Mouse (Mus musculus) lung, embryonic 15.5 days (tissue): ENCODE measurements around the gene Adam22. TPM values are rescaled to one million over a fixed set of nuclear protein-coding genes. Genes with fewer than 3 reads are reported as not detected.
"Not testable (repeated sequence)": the region's sequence is repeated elsewhere in the genome, so short reads cannot be mapped to it uniquely, and the experiment has no call there.

Experiments used
- ATAC-seq: fragments of 200-750 bp; cut with Nextera tagmentation; 2 replicates; pipeline ENCODE4 v1.8.0; 2017; ENCODE audit warnings: moderate number of reproducible peaks, borderline replicate concordance; ENCODE audit not compliant: low FRiP score, low TSS enrichment; ENCODE audit errors: extremely low read depth
- H3K27ac ChIP-seq: fragments of 300-500 bp; sonication (generic); 2 replicates; pipeline ENCODE4 v1.5.1; 2015; ENCODE audit warnings: moderate library complexity, mild to moderate bottlenecking, inconsistent platforms
- H3K27me3 ChIP-seq: fragments of 300-500 bp; sonication (generic); 2 replicates; pipeline ENCODE4 v1.6.1; 2015; ENCODE audit warnings: inconsistent platforms
- H3K36me3 ChIP-seq: fragments of 300-500 bp; sonication (generic); 2 replicates; pipeline ENCODE4 v1.6.1; 2015; ENCODE audit warnings: inconsistent platforms
- H3K4me1 ChIP-seq: fragments of 300-500 bp; sonication (generic); 2 replicates; pipeline ENCODE4 v1.6.1; 2015; ENCODE audit warnings: inconsistent platforms
- H3K4me2 ChIP-seq: fragments of 300-500 bp; sonication (generic); 2 replicates; pipeline ENCODE4 v1.6.1; 2015; ENCODE audit warnings: inconsistent platforms, mild to moderate bottlenecking, moderate library complexity
- H3K4me3 ChIP-seq: fragments of 300-500 bp; sonication (generic); 2 replicates; pipeline ENCODE4 v1.5.1; 2015; ENCODE audit warnings: mild to moderate bottlenecking, inconsistent platforms
- H3K9ac ChIP-seq: fragments of 300-500 bp; sonication (generic); 2 replicates; pipeline ENCODE4 v1.6.1; 2015; ENCODE audit warnings: inconsistent platforms
- H3K9me3 ChIP-seq: fragments of 300-500 bp; sonication (generic); 2 replicates; pipeline ENCODE4 v1.6.1; 2016; ENCODE audit warnings: inconsistent platforms
- WGBS: fragments of 180-500 bp; shearing (Covaris S2); methylation state at CpG from one replicate; pipeline ENCODE4 v1.1.7; 2015; 5-methylcytosine and 5-hydroxymethylcytosine counted together
- polyA plus RNA-seq: library from polyadenylated mRNA; unstranded; fragments of >200 nt; fragmentation: Nextera tagmentation; extraction: Ambion mirVana; gene quantifications from 2 replicates; pipeline ENCODE4 v1.2.1, GENCODE M21; 2015

Adam22 gene
- polyA plus RNA-seq, 1 experiment from 2014 or later, result 3.5 TPM

GRCm38 (mm10) chr5:8077481-8077880, 290.5 kb downstream of the Adam22 start:
- Histone ChIP-seq H3K4me3 (no peak overlapping the region), H3K27ac (no peak overlapping the region), H3K9ac (no peak overlapping the region), H3K4me2 (no peak overlapping the region), H3K36me3 (peaks cover 3% of the 10 kb centered on the region; the same call in 1 of the 2 replicates), H3K4me1 (no peaks in the 10 kb centered on the region), H3K27me3 (no peaks in the 10 kb centered on the region), H3K9me3 (no peaks in the 10 kb centered on the region)
- 72% methylated on average over 8 of the region's 8 CpGs for WGBS
- no peak for ATAC-seq

GRCm38 (mm10) chr5:8073901-8074561, 293.9 kb downstream of the Adam22 start:
- Histone ChIP-seq H3K27me3 (no peaks in the 10 kb centered on the region), H3K4me3 (no peak overlapping the region), H3K9ac (no peak overlapping the region), H3K4me1 (no peaks in the 10 kb centered on the region), H3K27ac (no peak overlapping the region), H3K9me3 (no peaks in the 10 kb centered on the region), H3K36me3 (peaks cover 7% of the 10 kb centered on the region; the same call in 1 of the 2 replicates), H3K4me2 (no peak overlapping the region)
- WGBS, result 91% methylated on average over 9 of the region's 9 CpGs
- no peak for ATAC-seq

GRCm38 (mm10) chr5:8073406-8073805, 294.6 kb downstream of the Adam22 start:
- 87% methylated on average over 9 of the region's 9 CpGs for WGBS
- H3K9ac ChIP-seq, result no peak overlapping the region
- no peak for ATAC-seq
- H3K9me3 ChIP-seq, result no peaks in the 10 kb centered on the region
- peaks cover 8% of the 10 kb centered on the region for H3K36me3 ChIP-seq
- H3K4me3 ChIP-seq, result no peak overlapping the region
- H3K4me1 ChIP-seq, result no peaks in the 10 kb centered on the region
- H3K4me2 ChIP-seq, result no peak overlapping the region
- no peak overlapping the region for H3K27ac ChIP-seq
- H3K27me3 ChIP-seq, result no peaks in the 10 kb centered on the region

- Histone ChIP-seq H3K27ac (no peak overlapping the region), H3K9me3 (no peaks in the 10 kb centered on the region), H3K4me1 (no peaks in the 10 kb centered on the region), H3K9ac (no peak overlapping the region), H3K4me3 (no peak overlapping the region), H3K4me2 (no peak overlapping the region), H3K27me3 (no peaks in the 10 kb centered on the region), H3K36me3 (peaks cover 65% of the 10 kb centered on the region)
- WGBS, result 66% methylated on average over 6 of the region's 6 CpGs
- ATAC-seq, result no peak
Observed at GRCm38 (mm10) chr5:8063207-8063606, 304.8 kb downstream of the Adam22 start.

GRCm38 (mm10) chr5:8062469-8062868, 305.5 kb downstream of the Adam22 start:
- ATAC-seq, result no peak
- Histone ChIP-seq H3K4me3 (no peak overlapping the region), H3K36me3 (peaks cover 65% of the 10 kb centered on the region), H3K9me3 (no peaks in the 10 kb centered on the region), H3K9ac (no peak overlapping the region), H3K27me3 (no peaks in the 10 kb centered on the region), H3K27ac (no peak overlapping the region), H3K4me2 (no peak overlapping the region), H3K4me1 (peaks cover 2% of the 10 kb centered on the region; the same call in 1 of the 2 replicates)
- 95% methylated on average over 2 of the region's 2 CpGs for WGBS

GRCm38 (mm10) chr5:8058056-8058455, 309.9 kb downstream of the Adam22 start:
- no peaks in the 10 kb centered on the region for H3K27me3 ChIP-seq
- H3K27ac ChIP-seq, result no peak overlapping the region
- H3K9ac ChIP-seq, result no peak overlapping the region
- 88% methylated on average over 7 of the region's 7 CpGs for WGBS
- H3K4me1 ChIP-seq, result peaks cover 12% of the 10 kb centered on the region; the same call in 1 of the 2 replicates
- no peaks in the 10 kb centered on the region for H3K9me3 ChIP-seq
- H3K4me2 ChIP-seq, result no peak overlapping the region
- H3K4me3 ChIP-seq, result no peak overlapping the region
- ATAC-seq, result no peak
- H3K36me3 ChIP-seq, result peaks cover 25% of the 10 kb centered on the region

- WGBS, result 37% methylated on average over 5 of the region's 5 CpGs
- Histone ChIP-seq H3K9me3 (no peaks in the 10 kb centered on the region), H3K4me3 (peak overlapping the region; percentile 71), H3K4me2 (peak overlapping the region; percentile 68), H3K9ac (peak overlapping the region; percentile 75), H3K27ac (peak overlapping the region; percentile 90), H3K36me3 (peaks cover 19% of the 10 kb centered on the region), H3K4me1 (peaks cover 15% of the 10 kb centered on the region; the same call in 1 of the 2 replicates), H3K27me3 (no peaks in the 10 kb centered on the region)
- peak; percentile 13; the same call in 1 of the 2 replicates for ATAC-seq
Observed at GRCm38 (mm10) chr5:8057018-8057323, 311.0 kb downstream of the Adam22 start.

GRCm38 (mm10) chr5:8056141-8057017, 311.6 kb downstream of the Adam22 start:
- Histone ChIP-seq H3K4me1 (peaks cover 15% of the 10 kb centered on the region; the same call in 1 of the 2 replicates), H3K9ac (peak overlapping the region; percentile 75), H3K4me2 (peak overlapping the region; percentile 68), H3K36me3 (peaks cover 19% of the 10 kb centered on the region), H3K9me3 (no peaks in the 10 kb centered on the region), H3K4me3 (peak overlapping the region; percentile 71), H3K27ac (peak overlapping the region; percentile 90), H3K27me3 (no peaks in the 10 kb centered on the region)
- WGBS, result under 1% methylated on average over 51 of the region's 60 CpGs
- peak; percentile 98 for ATAC-seq

- no peaks in the 10 kb centered on the region for H3K9me3 ChIP-seq
- H3K27ac ChIP-seq, result peak overlapping the region; percentile 90
- ATAC-seq, result peak; percentile 53
- peaks cover 16% of the 10 kb centered on the region for H3K36me3 ChIP-seq
- WGBS, result 23% methylated on average over 8 of the region's 8 CpGs
- H3K4me3 ChIP-seq, result peak overlapping the region; percentile 71
- peaks cover 15% of the 10 kb centered on the region; the same call in 1 of the 2 replicates for H3K4me1 ChIP-seq
- H3K4me2 ChIP-seq, result peak overlapping the region; percentile 68
- peak overlapping the region; percentile 75 for H3K9ac ChIP-seq
- H3K27me3 ChIP-seq, result no peaks in the 10 kb centered on the region
Observed at GRCm38 (mm10) chr5:8055721-8056129, 312.2 kb downstream of the Adam22 start.

- no peak for ATAC-seq
Observed at GRCm38 (mm10) chr5:8053827-8054226, 314.1 kb downstream of the Adam22 start.

GRCm38 (mm10) chr5:8045855-8046254, 322.1 kb downstream of the Adam22 start, which contains the start of gene Sri:
Sri (plus strand) TSS chr5:8046078.
- no peaks in the 10 kb centered on the region for H3K4me1 ChIP-seq
- H3K9ac ChIP-seq, result no peak within 1 kb of the TSS
- H3K9me3 ChIP-seq, result no peaks in the 10 kb centered on the region
- no peaks in the 10 kb centered on the region for H3K36me3 ChIP-seq
- peak; percentile 81; the same call in 1 of the 2 replicates for ATAC-seq
- H3K4me2 ChIP-seq, result no peak within 1 kb of the TSS
- H3K27ac ChIP-seq, result no peak within 1 kb of the TSS
- H3K4me3 ChIP-seq, result no peak within 1 kb of the TSS
- WGBS, result 51% methylated on average over 6 of the region's 6 CpGs
- no peaks in the 10 kb centered on the region for H3K27me3 ChIP-seq

More at GRCm38 (mm10) chr5:8053827-8054226, 314.1 kb downstream of the Adam22 start:
- WGBS, result 85% methylated on average over 4 of the region's 4 CpGs
- H3K9ac ChIP-seq, result no peak overlapping the region
- H3K36me3 ChIP-seq, result 0 out of 2 replicates have a peak, but pooled peaks cover 2% of the 10 kb centered on the region
- H3K9me3 ChIP-seq, result no peaks in the 10 kb centered on the region
- no peak overlapping the region for H3K27ac ChIP-seq
- H3K4me2 ChIP-seq, result no peak overlapping the region
- H3K4me1 ChIP-seq, result peaks cover 15% of the 10 kb centered on the region; the same call in 1 of the 2 replicates
- H3K4me3 ChIP-seq, result no peak overlapping the region
- no peaks in the 10 kb centered on the region for H3K27me3 ChIP-seq

- not testable (repeated sequence) for H3K4me2 ChIP-seq, H3K36me3 ChIP-seq, H3K9ac ChIP-seq, H3K27ac ChIP-seq, H3K9me3 ChIP-seq, H3K4me3 ChIP-seq, H3K27me3 ChIP-seq, ATAC-seq, H3K4me1 ChIP-seq
- WGBS, result 86% methylated on average over 6 of the region's 6 CpGs
Observed at GRCm38 (mm10) chr5:8034596-8034995, 333.4 kb downstream of the Adam22 start.
